Mouse (Mus musculus): Measurements from ENCODE around the gene Prrc2b. TPM values are rescaled to one million over a fixed set of nuclear protein-coding genes. Genes with fewer than 3 reads are reported as not detected.

Prrc2b gene
- polyA plus RNA-seq, 1 experiment from 2014 or later = 7.5 TPM

DNA sequence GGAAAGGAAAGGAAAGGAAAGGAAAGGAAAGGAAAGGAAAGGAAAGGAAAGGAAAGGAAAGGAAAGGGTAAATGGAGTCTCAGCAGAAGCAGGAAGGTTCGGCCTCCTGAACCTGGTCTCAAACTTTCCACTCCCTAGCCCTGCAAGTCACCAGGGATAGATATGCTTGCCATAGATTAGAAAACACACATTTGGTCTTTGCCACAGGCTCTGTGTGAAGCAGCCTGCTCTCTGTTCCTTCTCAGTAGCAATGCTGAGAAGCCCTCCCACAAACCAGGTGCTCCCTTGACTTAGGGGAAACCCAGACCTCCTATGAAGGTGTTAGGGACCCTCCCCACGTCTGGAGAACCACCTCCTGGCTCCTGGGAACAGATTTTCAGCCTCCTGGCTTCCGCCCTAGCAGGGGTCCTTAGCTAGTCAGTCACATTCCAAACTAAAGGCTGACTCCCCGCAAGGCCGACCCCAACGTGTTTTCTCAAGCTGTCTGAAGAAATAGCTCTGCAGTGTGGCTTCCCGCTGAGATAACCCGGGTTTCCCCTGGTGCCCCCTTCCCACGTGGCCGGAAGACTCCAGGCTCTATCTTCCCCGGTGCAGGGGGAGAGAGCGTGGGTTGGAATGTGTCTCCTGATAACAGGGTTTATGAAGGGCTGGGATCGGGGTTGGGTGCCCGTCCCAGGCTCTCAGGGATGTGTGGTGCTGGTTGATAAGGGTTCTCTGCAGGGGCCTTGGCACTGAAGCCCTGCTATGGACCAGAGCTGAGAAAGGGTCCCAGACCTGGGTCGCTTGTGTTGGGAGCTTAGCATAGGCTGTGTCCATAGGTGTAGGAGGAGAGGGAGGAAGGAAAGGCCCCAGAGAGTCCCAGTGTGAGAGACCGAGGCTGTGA, 23.0 kb upstream of the Prrc2b start:
- Histone ChIP-seq H3K4me3 (ENCODE audit: low read depth, low read length) (peak overlapping the region; percentile 26), H3K4me2 (ENCODE audit: low read depth, low read length) (peak overlapping the region; percentile 67), H3K4me1 (ENCODE audit: insufficient read depth) (peaks cover 48% of the 10 kb centered on the region), H3K27ac (ENCODE audit: low read depth) (peak overlapping the region; percentile 98), H3K9me3 (ENCODE audit: low read length) (no peaks in the 10 kb centered on the region), H3K9ac (replicated peaks) (peak overlapping the region; percentile 65), H3K27me3 (ENCODE audit: insufficient read depth, low read length) (no peaks in the 10 kb centered on the region), H3K36me3 (replicated peaks; ENCODE audit: insufficient read depth, low read length) (no peaks in the 10 kb centered on the region)
- ATAC-seq (peak; percentile 95), DNase-seq (peak; percentile 86)
- 20% methylated on average over 16 of the region's 16 CpGs for WGBS (ENCODE audit: insufficient replicate concordance)
- TF ChIP-seq EP300 (IDR thresholded peaks at IDR 0.05; ENCODE audit: low read depth) = peak; percentile 99
- no peak for TF ChIP-seq CTCF (IDR thresholded peaks at IDR 0.05; ENCODE audit: low read depth)

GRCm38 (mm10) chr2:32128536-32128841, 22.4 kb upstream of the Prrc2b start:
- Histone ChIP-seq H3K36me3 (replicated peaks; ENCODE audit: insufficient read depth, low read length) (no peaks in the 10 kb centered on the region), H3K4me2 (ENCODE audit: low read depth, low read length) (peak overlapping the region; percentile 67), H3K27ac (ENCODE audit: low read depth) (peak overlapping the region; percentile 98), H3K4me1 (ENCODE audit: insufficient read depth) (peaks cover 50% of the 10 kb centered on the region), H3K9ac (replicated peaks) (peak overlapping the region; percentile 65; the same call in 1 of the 2 replicates), H3K9me3 (ENCODE audit: low read length) (no peaks in the 10 kb centered on the region), H3K4me3 (ENCODE audit: low read depth, low read length) (no peak overlapping the region; the same call in 1 of the 2 replicates), H3K27me3 (ENCODE audit: insufficient read depth, low read length) (no peaks in the 10 kb centered on the region)
- ATAC-seq (peak; percentile 42), DNase-seq (no peak)
- TF ChIP-seq EP300 (IDR thresholded peaks at IDR 0.05; ENCODE audit: low read depth) = no peak
- WGBS (ENCODE audit: insufficient replicate concordance) = 60% methylated on average over 5 of the region's 5 CpGs

DNA sequence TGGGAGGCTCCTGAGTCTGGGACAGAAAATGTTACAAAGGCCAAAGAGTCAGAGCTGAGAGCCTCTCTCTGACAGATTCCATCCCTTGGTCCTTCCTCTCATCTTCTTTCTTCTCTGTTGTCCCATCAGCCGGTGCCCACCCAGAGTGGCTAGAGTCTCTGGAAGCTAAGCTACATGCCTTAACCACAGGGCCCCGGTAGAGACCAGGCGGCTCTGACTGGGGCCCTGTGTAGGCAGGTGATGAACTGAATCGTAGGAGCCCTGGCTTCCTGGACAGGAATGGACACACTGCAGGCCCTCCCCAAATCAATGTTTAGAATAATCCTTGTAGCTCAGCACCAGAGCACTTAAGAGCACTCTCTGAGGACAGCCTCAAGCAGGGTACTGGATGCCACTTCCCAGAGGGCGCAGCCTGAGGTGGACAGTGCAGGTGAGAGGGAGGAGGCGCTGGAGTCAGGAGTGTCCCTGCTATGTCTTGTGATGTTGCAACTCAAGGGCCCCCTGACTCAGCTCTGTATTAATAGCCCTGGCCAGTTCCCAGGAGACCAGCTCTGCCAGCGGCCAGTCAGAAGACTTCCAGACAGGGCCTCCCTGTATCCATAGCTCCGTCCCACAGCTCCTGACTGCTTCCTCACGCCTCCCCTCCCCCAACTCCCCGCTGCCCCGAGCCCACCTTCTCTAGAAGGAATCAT, 21.4 kb upstream of the Prrc2b start:
- ATAC-seq (no peak), DNase-seq (peak; percentile 26)
- Histone ChIP-seq H3K9me3 (ENCODE audit: low read length) (no peaks in the 10 kb centered on the region), H3K27ac (ENCODE audit: low read depth) (peak overlapping the region; percentile 98), H3K36me3 (replicated peaks; ENCODE audit: insufficient read depth, low read length) (no peaks in the 10 kb centered on the region), H3K9ac (replicated peaks) (no peak overlapping the region), H3K4me3 (ENCODE audit: low read depth, low read length) (no peak overlapping the region), H3K27me3 (ENCODE audit: insufficient read depth, low read length) (no peaks in the 10 kb centered on the region), H3K4me2 (ENCODE audit: low read depth, low read length) (no peak overlapping the region), H3K4me1 (ENCODE audit: insufficient read depth) (peaks cover 50% of the 10 kb centered on the region)
- TF ChIP-seq EP300 (IDR thresholded peaks at IDR 0.05; ENCODE audit: low read depth) = no peak
- TF ChIP-seq CTCF (IDR thresholded peaks at IDR 0.05; ENCODE audit: low read depth) = no peak
- 57% methylated on average over 10 of the region's 11 CpGs for WGBS (ENCODE audit: insufficient replicate concordance)

GRCm38 (mm10) chr2:32130435-32130834, 20.4 kb upstream of the Prrc2b start:
- H3K4me1 ChIP-seq (ENCODE audit: insufficient read depth) = peaks cover 50% of the 10 kb centered on the region
- ATAC-seq (no peak), DNase-seq (peak; percentile 75)
- H3K4me2 ChIP-seq (ENCODE audit: low read depth, low read length) = peak overlapping the region; percentile 51
- H3K27me3 ChIP-seq (ENCODE audit: insufficient read depth, low read length) = no peaks in the 10 kb centered on the region
- 35% methylated on average over 6 of the region's 6 CpGs for WGBS (ENCODE audit: insufficient replicate concordance)
- no peak overlapping the region for H3K4me3 ChIP-seq (ENCODE audit: low read depth, low read length)
- H3K9ac ChIP-seq (replicated peaks) = peak overlapping the region; percentile 58
- H3K27ac ChIP-seq (ENCODE audit: low read depth) = peak overlapping the region; percentile 77
- TF ChIP-seq CTCF (IDR thresholded peaks at IDR 0.05; ENCODE audit: low read depth) (peak; percentile 96), EP300 (IDR thresholded peaks at IDR 0.05; ENCODE audit: low read depth) (peak; percentile 53; the same call in 1 of the 2 replicates)
- H3K9me3 ChIP-seq (ENCODE audit: low read length) = no peaks in the 10 kb centered on the region
- H3K36me3 ChIP-seq (replicated peaks; ENCODE audit: insufficient read depth, low read length) = no peaks in the 10 kb centered on the region

DNA sequence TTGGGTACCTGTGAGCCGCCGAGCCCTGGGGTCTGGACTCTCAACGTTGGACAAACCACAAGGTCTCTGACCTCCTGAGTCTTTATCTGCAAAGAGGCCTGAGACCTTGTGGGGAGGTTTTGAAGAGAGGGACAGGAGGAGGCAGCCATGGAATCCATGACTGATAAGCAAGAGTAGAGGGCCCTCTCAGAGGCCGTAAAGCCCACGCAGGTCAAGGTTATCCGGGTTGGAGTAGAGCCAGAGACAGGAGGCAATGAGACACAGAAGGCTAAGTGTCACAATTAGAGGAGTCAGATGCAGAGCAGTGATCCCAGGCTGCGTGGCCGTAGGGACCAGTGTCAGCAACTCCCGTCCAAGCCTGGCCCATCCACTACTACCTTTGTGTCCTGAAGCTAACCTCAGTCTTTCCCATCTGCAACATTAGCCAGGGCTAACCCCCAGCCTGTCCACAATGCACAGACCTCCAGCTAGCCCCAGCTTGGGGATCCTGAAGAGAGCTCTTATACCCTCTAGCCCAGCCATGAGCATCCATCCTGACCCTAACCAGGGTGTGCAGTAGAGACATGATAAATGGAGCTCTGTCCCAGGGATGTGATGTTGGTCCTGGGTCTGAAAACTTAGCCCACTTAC, 19.6 kb upstream of the Prrc2b start:
- WGBS (ENCODE audit: insufficient replicate concordance) = 41% methylated on average over 9 of the region's 9 CpGs
- peak overlapping the region; percentile 51; the same call in 1 of the 2 replicates for H3K4me2 ChIP-seq (ENCODE audit: low read depth, low read length)

More for the DNA sequence above, 19.6 kb upstream of the Prrc2b start:
- Histone ChIP-seq H3K27ac (ENCODE audit: low read depth) (peak overlapping the region; percentile 77), H3K9me3 (ENCODE audit: low read length) (no peaks in the 10 kb centered on the region), H3K4me1 (ENCODE audit: insufficient read depth) (peaks cover 50% of the 10 kb centered on the region), H3K4me3 (ENCODE audit: low read depth, low read length) (no peak overlapping the region), H3K36me3 (replicated peaks; ENCODE audit: insufficient read depth, low read length) (no peaks in the 10 kb centered on the region), H3K27me3 (ENCODE audit: insufficient read depth, low read length) (no peaks in the 10 kb centered on the region), H3K9ac (replicated peaks) (peak overlapping the region; percentile 58)
- TF ChIP-seq CTCF (IDR thresholded peaks at IDR 0.05; ENCODE audit: low read depth) = no peak
- TF ChIP-seq EP300 (IDR thresholded peaks at IDR 0.05; ENCODE audit: low read depth) = no peak
- DNase-seq (peak; percentile 32), ATAC-seq (no peak)
